Mouse (Mus musculus): ENCODE results near the gene Fam83f.

- TF ChIP-seq CTCF (IDR thresholded peaks at IDR 0.05; ENCODE audit: low read depth) (no peak), EP300 (IDR thresholded peaks at IDR 0.05; ENCODE audit: low read depth) (no peak)
Measured at GRCm38 (mm10) chr15:80702910-80703309, 31.3 kb downstream of the Fam83f start.
